Mouse (Mus musculus) cerebellum, adult 9-11 months (tissue): Measurements from ENCODE around the gene Zfp644.
A peak's percentile ranks its signal among the peaks of the same experiment; 100 is the strongest.
"Not testable (repeated sequence)": the region's sequence is repeated elsewhere in the genome, so short reads cannot be mapped to it uniquely, and the experiment has no call there.

Experiments
- DNase-seq: peaks from one replicate; pipeline ENCODE4 v3.0.0; 2022

Zfp644 gene

GRCm38 (mm10) chr5:106696396-106697337 lies at the start of gene Zfp644:
Gene Zfp644, minus strand, starts transcription at chr5:106697287.
- peak; percentile 93 for DNase-seq

- DNase-seq = no peak
Measured at GRCm38 (mm10) chr5:106739716-106740115, 42.6 kb upstream of the Zfp644 start.

- DNase-seq = no peak
Measured at GRCm38 (mm10) chr5:106723487-106723886, 26.4 kb upstream of the Zfp644 start.

GRCm38 (mm10) chr5:106722771-106723170 lies 25.7 kb upstream of the Zfp644 start:
- DNase-seq = no peak

GRCm38 (mm10) chr5:106711870-106712277 lies 14.8 kb upstream of the Zfp644 start:
- no peak for DNase-seq

GRCm38 (mm10) chr5:106711220-106711726 lies 14.2 kb upstream of the Zfp644 start:
- no peak for DNase-seq

- DNase-seq = no peak
Measured at GRCm38 (mm10) chr5:106710611-106711010, 13.5 kb upstream of the Zfp644 start.

- DNase-seq = no peak
Measured at GRCm38 (mm10) chr5:106710085-106710409, 13.0 kb upstream of the Zfp644 start.

- no peak for DNase-seq
Measured at GRCm38 (mm10) chr5:106709388-106710084, 12.4 kb upstream of the Zfp644 start.

GRCm38 (mm10) chr5:106706363-106706762 lies 9.3 kb upstream of the Zfp644 start:
- DNase-seq = no peak

- DNase-seq = no peak
Measured at GRCm38 (mm10) chr5:106705162-106705561, 8.1 kb upstream of the Zfp644 start.

GRCm38 (mm10) chr5:106695681-106696395 lies 1.2 kb downstream of the Zfp644 start:
- DNase-seq = peak; percentile 72

GRCm38 (mm10) chr5:106695141-106695540 lies 1.9 kb downstream of the Zfp644 start:
- no peak for DNase-seq

GRCm38 (mm10) chr5:106694683-106695082 lies 2.4 kb downstream of the Zfp644 start:
- DNase-seq = no peak

GRCm38 (mm10) chr5:106693034-106693433 lies 4.1 kb downstream of the Zfp644 start:
- DNase-seq = no peak

GRCm38 (mm10) chr5:106680636-106681458 lies 16.2 kb downstream of the Zfp644 start:
- no peak for DNase-seq

- no peak for DNase-seq
Measured at GRCm38 (mm10) chr5:106679659-106680058, 17.4 kb downstream of the Zfp644 start.

GRCm38 (mm10) chr5:106678823-106679222 lies 18.3 kb downstream of the Zfp644 start:
- not testable (repeated sequence) for DNase-seq

- DNase-seq = no peak
Measured at GRCm38 (mm10) chr5:106676784-106677183, 20.3 kb downstream of the Zfp644 start.

GRCm38 (mm10) chr5:106672597-106672996 lies 24.5 kb downstream of the Zfp644 start:
- DNase-seq = no peak

- DNase-seq = no peak
Measured at GRCm38 (mm10) chr5:106671893-106672292, 25.2 kb downstream of the Zfp644 start.

GRCm38 (mm10) chr5:106664910-106665309 lies 32.2 kb downstream of the Zfp644 start:
- no peak for DNase-seq
